Mouse (Mus musculus) testis, adult 2 months (tissue): ENCODE data around the gene Hace1.

Source experiments
- CTCF ChIP-seq: fragments of 200-500 bp; IDR thresholded peaks from 2 replicates; pipeline ENCODE4 v1.5.1; 2012; ENCODE audit warnings: low read depth, mild to moderate bottlenecking, inconsistent platforms, low read length, moderate library complexity; ENCODE audit not compliant: control insufficient read depth, insufficient read depth, insufficient replicate concordance
- POLR2A ChIP-seq: fragments of 200-500 bp; IDR thresholded peaks from 2 replicates; pipeline ENCODE4 v1.6.1; 2012; ENCODE audit warnings: low read depth, mild to moderate bottlenecking, inconsistent platforms, low read length, moderate library complexity; ENCODE audit not compliant: control insufficient read depth

- no peak for TF ChIP-seq CTCF
- TF ChIP-seq POLR2A = no peak
Measured at GRCm38 (mm10) chr10:45695522-45695921, 117.9 kb downstream of the Hace1 start.
